Mouse (Mus musculus): ENCODE data around the gene 2310033P09Rik.
A peak's percentile ranks its signal among the peaks of the same experiment; 100 is the strongest.
"Not testable (repeated sequence)": the region's sequence is repeated elsewhere in the genome, so short reads cannot be mapped to it uniquely, and the experiment has no call there.

The 2310033P09Rik gene

GRCm38 (mm10) chr11:59201216-59202002 lies 6.7 kb upstream of the 2310033P09Rik start:
- DNase-seq = no peak

- peak; percentile 89 for DNase-seq
These were observed 5.8 kb upstream of the 2310033P09Rik start, which contains the start of gene Mrpl55 for GRCm38 (mm10) chr11:59202081-59202995. Gene Mrpl55, plus strand, starts transcription at chr11:59202486.

GRCm38 (mm10) chr11:59209003-59209441 lies 901 bp downstream of the 2310033P09Rik start:
- peak; percentile 57 for DNase-seq

GRCm38 (mm10) chr11:59209580-59209979 lies 1.5 kb downstream of the 2310033P09Rik start:
- no peak for DNase-seq

- no peak for DNase-seq
These were observed 1.9 kb downstream of the 2310033P09Rik start for GRCm38 (mm10) chr11:59210020-59210419.

- DNase-seq = not testable (repeated sequence)
These were observed 3.4 kb downstream of the 2310033P09Rik start for GRCm38 (mm10) chr11:59211561-59211960.

- not testable (repeated sequence) for DNase-seq
These were observed 4.2 kb downstream of the 2310033P09Rik start for GRCm38 (mm10) chr11:59212320-59212719.

- DNase-seq = no peak
These were observed 4.9 kb downstream of the 2310033P09Rik start for GRCm38 (mm10) chr11:59212892-59213494.

GRCm38 (mm10) chr11:59216955-59217354 lies 8.8 kb downstream of the 2310033P09Rik start:
- no peak for DNase-seq

GRCm38 (mm10) chr11:59218389-59218998 lies 10.4 kb downstream of the 2310033P09Rik start:
- DNase-seq = no peak

- no peak for DNase-seq
These were observed 10.9 kb downstream of the 2310033P09Rik start for GRCm38 (mm10) chr11:59219064-59219463.

- DNase-seq = no peak
These were observed 13.5 kb downstream of the 2310033P09Rik start for GRCm38 (mm10) chr11:59221604-59222003.

- no peak for DNase-seq
These were observed 14.2 kb downstream of the 2310033P09Rik start for GRCm38 (mm10) chr11:59222306-59222705.

- DNase-seq = no peak
These were observed 15.9 kb downstream of the 2310033P09Rik start for GRCm38 (mm10) chr11:59224025-59224424.

- DNase-seq = no peak
These were observed 16.3 kb downstream of the 2310033P09Rik start for GRCm38 (mm10) chr11:59224470-59224869.

- no peak for DNase-seq
These were observed 17.0 kb downstream of the 2310033P09Rik start for GRCm38 (mm10) chr11:59225167-59225566.

- no peak for DNase-seq
These were observed 18.1 kb downstream of the 2310033P09Rik start for GRCm38 (mm10) chr11:59226251-59226650.

GRCm38 (mm10) chr11:59226787-59227603 lies 18.9 kb downstream of the 2310033P09Rik start:
- no peak for DNase-seq

- DNase-seq = no peak
These were observed 19.5 kb downstream of the 2310033P09Rik start for GRCm38 (mm10) chr11:59227604-59228121.

GRCm38 (mm10) chr11:59228122-59228953 lies 20.2 kb downstream of the 2310033P09Rik start, which contains the start of gene Arf1:
Gene Arf1, minus strand, starts transcription at chr11:59228270.
- DNase-seq = peak; percentile 96

Data from cerebellum, adult 11 months (tissue).